Mouse (Mus musculus) stomach, embryonic 14.5 days (tissue): ENCODE data around the gene Xpo6. TPM values are rescaled to one million over a fixed set of nuclear protein-coding genes. Genes with fewer than 3 reads are reported as not detected.

Experiments used
- ATAC-seq: fragments of 200-750 bp; cut with Nextera tagmentation; 2 replicates; pipeline ENCODE4 v1.8.0; 2017; ENCODE audit warnings: low read depth, moderate TSS enrichment; ENCODE audit not compliant: insufficient number of reproducible peaks, insufficient read depth, low FRiP score
- H3K27ac ChIP-seq: fragments of 300-500 bp; sonication (generic); 2 replicates; pipeline ENCODE4 v1.5.1; 2014; ENCODE audit warnings: mild to moderate bottlenecking, low read length, moderate library complexity, mixed read lengths
- H3K27me3 ChIP-seq: fragments of 300-500 bp; sonication (generic); 2 replicates; pipeline ENCODE4 v1.6.1; 2014; ENCODE audit warnings: low read length, control low read depth, mixed read lengths; ENCODE audit not compliant: control insufficient read depth, insufficient read depth
- H3K36me3 ChIP-seq: fragments of 300-500 bp; sonication (generic); 2 replicates; pipeline ENCODE4 v1.6.1; 2014; ENCODE audit warnings: mild to moderate bottlenecking, control low read depth, low read length, moderate library complexity, mixed read lengths; ENCODE audit not compliant: control insufficient read depth, insufficient read depth
- H3K4me1 ChIP-seq: fragments of 300-500 bp; sonication (generic); 2 replicates; pipeline ENCODE4 v1.6.1; 2014; ENCODE audit warnings: low read length, control low read depth, mixed read lengths; ENCODE audit not compliant: control insufficient read depth, insufficient read depth
- H3K4me2 ChIP-seq: fragments of 300-500 bp; sonication (generic); replicated peaks from 2 replicates; pipeline ENCODE4 v1.6.1; 2014; ENCODE audit warnings: low read depth, low read length, control low read depth
- H3K4me3 ChIP-seq: fragments of 300-500 bp; sonication (generic); 2 replicates; pipeline ENCODE4 v1.5.1; 2014; ENCODE audit warnings: low read depth, low read length, control low read depth
- H3K9ac ChIP-seq: fragments of 300-500 bp; sonication (generic); replicated peaks from 2 replicates; pipeline ENCODE4 v1.6.1; 2014; ENCODE audit warnings: low read depth, mild to moderate bottlenecking, control low read depth, low read length, moderate library complexity, mixed read lengths
- H3K9me3 ChIP-seq: fragments of 300-500 bp; sonication (generic); 2 replicates; pipeline ENCODE4 v1.6.1; 2016; ENCODE audit warnings: low read depth, low read length, control low read depth; ENCODE audit not compliant: control insufficient read depth
- WGBS: fragments of 180-500 bp; shearing (Covaris S2); extraction: QIAGEN DNeasy Blood & Tissue Kit; methylation state at CpG from one replicate; pipeline ENCODE4 v1.1.7; 2014; 5-methylcytosine and 5-hydroxymethylcytosine counted together
- polyA plus RNA-seq: library from polyadenylated mRNA; unstranded; fragments of >200 nt; fragmentation: Nextera tagmentation; extraction: Ambion mirVana; gene quantifications from 2 replicates; pipeline ENCODE4 v1.2.1, GENCODE M21; 2014

The Xpo6 gene
- polyA plus RNA-seq, 1 experiment from 2014 or later, result 65.9 TPM

GRCm38 (mm10) chr7:126100440-126100839 lies 99.9 kb downstream of the Xpo6 start:
- Histone ChIP-seq H3K27ac (no peak overlapping the region), H3K9ac (no peak overlapping the region), H3K4me2 (no peak overlapping the region), H3K4me3 (no peak overlapping the region), H3K4me1 (no peaks in the 10 kb centered on the region), H3K36me3 (peaks cover 56% of the 10 kb centered on the region), H3K27me3 (no peaks in the 10 kb centered on the region), H3K9me3 (no peaks in the 10 kb centered on the region)
- no peak for ATAC-seq
- 92% methylated on average over 11 of the region's 11 CpGs for WGBS

GRCm38 (mm10) chr7:126099835-126100234 lies 100.5 kb downstream of the Xpo6 start:
- Histone ChIP-seq H3K9me3 (no peaks in the 10 kb centered on the region), H3K27me3 (no peaks in the 10 kb centered on the region), H3K4me1 (no peaks in the 10 kb centered on the region), H3K4me3 (no peak overlapping the region), H3K4me2 (no peak overlapping the region), H3K36me3 (peaks cover 51% of the 10 kb centered on the region), H3K9ac (no peak overlapping the region), H3K27ac (no peak overlapping the region)
- WGBS, result 80% methylated on average over 2 of the region's 2 CpGs
- ATAC-seq, result no peak

- WGBS, result 91% methylated on average over 7 of the region's 7 CpGs
- no peak overlapping the region for H3K27ac ChIP-seq
- no peak for ATAC-seq
- no peak overlapping the region for H3K4me2 ChIP-seq
- no peaks in the 10 kb centered on the region for H3K4me1 ChIP-seq
- H3K9me3 ChIP-seq, result no peaks in the 10 kb centered on the region
- H3K4me3 ChIP-seq, result no peak overlapping the region
- peaks cover 46% of the 10 kb centered on the region for H3K36me3 ChIP-seq
- no peaks in the 10 kb centered on the region for H3K27me3 ChIP-seq
- no peak overlapping the region for H3K9ac ChIP-seq
Measured at GRCm38 (mm10) chr7:126099163-126099775, 101.0 kb downstream of the Xpo6 start.

GRCm38 (mm10) chr7:126097219-126097915 lies 102.9 kb downstream of the Xpo6 start:
- Histone ChIP-seq H3K4me3 (no peak overlapping the region), H3K4me2 (no peak overlapping the region), H3K9ac (no peak overlapping the region), H3K4me1 (no peaks in the 10 kb centered on the region), H3K36me3 (peaks cover 31% of the 10 kb centered on the region), H3K27ac (no peak overlapping the region), H3K27me3 (no peaks in the 10 kb centered on the region), H3K9me3 (no peaks in the 10 kb centered on the region)
- ATAC-seq, result no peak
- 69% methylated on average over 7 of the region's 9 CpGs for WGBS

GRCm38 (mm10) chr7:126096596-126096995 lies 103.7 kb downstream of the Xpo6 start:
- H3K4me2 ChIP-seq, result no peak overlapping the region
- H3K36me3 ChIP-seq, result peaks cover 23% of the 10 kb centered on the region
- no peaks in the 10 kb centered on the region for H3K27me3 ChIP-seq
- 83% methylated on average over 5 of the region's 5 CpGs for WGBS
- no peaks in the 10 kb centered on the region for H3K4me1 ChIP-seq
- H3K4me3 ChIP-seq, result no peak overlapping the region
- H3K9me3 ChIP-seq, result no peaks in the 10 kb centered on the region
- H3K9ac ChIP-seq, result no peak overlapping the region
- no peak for ATAC-seq
- H3K27ac ChIP-seq, result no peak overlapping the region

- H3K27ac ChIP-seq, result no peak overlapping the region
- H3K36me3 ChIP-seq, result peaks cover 8% of the 10 kb centered on the region; the same call in 1 of the 2 replicates
- H3K9me3 ChIP-seq, result no peaks in the 10 kb centered on the region
- no peak overlapping the region for H3K4me3 ChIP-seq
- WGBS, result 90% methylated on average over 5 of the region's 5 CpGs
- H3K9ac ChIP-seq, result no peak overlapping the region
- no peaks in the 10 kb centered on the region for H3K4me1 ChIP-seq
- ATAC-seq, result no peak
- H3K27me3 ChIP-seq, result no peaks in the 10 kb centered on the region
- H3K4me2 ChIP-seq, result no peak overlapping the region
Measured at GRCm38 (mm10) chr7:126094738-126095137, 105.6 kb downstream of the Xpo6 start.

GRCm38 (mm10) chr7:126093162-126093561 lies 107.1 kb downstream of the Xpo6 start:
- H3K9ac ChIP-seq, result no peak overlapping the region
- peak; percentile 24; the same call in 1 of the 2 replicates for ATAC-seq
- H3K27me3 ChIP-seq, result no peaks in the 10 kb centered on the region
- H3K4me2 ChIP-seq, result no peak overlapping the region
- no peak overlapping the region for H3K4me3 ChIP-seq
- peaks cover 5% of the 10 kb centered on the region; the same call in 1 of the 2 replicates for H3K36me3 ChIP-seq
- H3K9me3 ChIP-seq, result no peaks in the 10 kb centered on the region
- H3K27ac ChIP-seq, result no peak overlapping the region
- no peaks in the 10 kb centered on the region for H3K4me1 ChIP-seq
- WGBS, result 31% methylated on average over 3 of the region's 3 CpGs

- Histone ChIP-seq H3K9me3 (no peaks in the 10 kb centered on the region), H3K4me1 (0 out of 2 replicates have a peak, but pooled peaks cover 4% of the 10 kb centered on the region), H3K9ac (no peak overlapping the region), H3K27ac (no peak overlapping the region), H3K4me3 (no peak overlapping the region), H3K27me3 (no peaks in the 10 kb centered on the region), H3K4me2 (no peak overlapping the region), H3K36me3 (no peaks in the 10 kb centered on the region)
- 11% methylated on average over 6 of the region's 6 CpGs for WGBS
- ATAC-seq, result no peak
Measured at GRCm38 (mm10) chr7:126089782-126090181, 110.5 kb downstream of the Xpo6 start.
